Mouse (Mus musculus) cerebellum, adult (tissue): ENCODE measurements around the gene Tfip11.
A peak's percentile ranks its signal among the peaks of the same experiment; 100 is the strongest.
"Not testable (repeated sequence)": the region's sequence is repeated elsewhere in the genome, so short reads cannot be mapped to it uniquely, and the experiment has no call there.

Experiments used
- ATAC-seq: cut with Nextera tagmentation; 2 replicates; pipeline ENCODE4 v1.9.2; 2017; ENCODE audit warnings: mild to moderate bottlenecking, moderate library complexity, mixed read lengths; ENCODE audit not compliant: insufficient number of reproducible peaks, low FRiP score, low TSS enrichment

The Tfip11 gene

GRCm38 (mm10) chr5:112319343-112319742 is 6.8 kb upstream of the Tfip11 start:
- not testable (repeated sequence) for ATAC-seq

GRCm38 (mm10) chr5:112320379-112320778 is 5.8 kb upstream of the Tfip11 start:
- ATAC-seq = no peak

- peak; percentile 52 for ATAC-seq
Measured at GRCm38 (mm10) chr5:112320936-112321335, 5.2 kb upstream of the Tfip11 start.

GRCm38 (mm10) chr5:112321376-112321775 is 4.8 kb upstream of the Tfip11 start:
- ATAC-seq = no peak

GRCm38 (mm10) chr5:112323246-112323645 is 2.9 kb upstream of the Tfip11 start:
- no peak for ATAC-seq

GRCm38 (mm10) chr5:112324637-112325545 is 1.3 kb upstream of the Tfip11 start:
- ATAC-seq = no peak

- no peak for ATAC-seq
Measured at GRCm38 (mm10) chr5:112326446-112327009, 370 bp downstream of the Tfip11 start.

GRCm38 (mm10) chr5:112327854-112328253 is 1.7 kb downstream of the Tfip11 start:
- ATAC-seq = no peak

- ATAC-seq = no peak
Measured at GRCm38 (mm10) chr5:112329805-112330564, 3.8 kb downstream of the Tfip11 start.

- ATAC-seq = no peak
Measured at GRCm38 (mm10) chr5:112335473-112335872, 9.3 kb downstream of the Tfip11 start.

GRCm38 (mm10) chr5:112337004-112337403 is 10.8 kb downstream of the Tfip11 start:
- ATAC-seq = no peak

GRCm38 (mm10) chr5:112339215-112339614 is 13.1 kb downstream of the Tfip11 start:
- no peak for ATAC-seq

GRCm38 (mm10) chr5:112342463-112343204 is 16.5 kb downstream of the Tfip11 start, which contains the start of the genes Srrd and Hps4:
Gene Srrd (minus strand): TSS chr5:112343040.
Gene Hps4 (plus strand): TSS chr5:112343083.
- peak; percentile 51; the same call in 1 of the 2 replicates for ATAC-seq

- peak; percentile 45; the same call in 1 of the 2 replicates for ATAC-seq
Measured at GRCm38 (mm10) chr5:112343205-112343595, 17.0 kb downstream of the Tfip11 start.

- ATAC-seq = no peak
Measured at GRCm38 (mm10) chr5:112344092-112344960, 18.2 kb downstream of the Tfip11 start.

- no peak for ATAC-seq
Measured at GRCm38 (mm10) chr5:112346211-112346965, 20.2 kb downstream of the Tfip11 start.

- no peak for ATAC-seq
Measured at GRCm38 (mm10) chr5:112349169-112349568, 23.0 kb downstream of the Tfip11 start.

- no peak for ATAC-seq
Measured at GRCm38 (mm10) chr5:112355493-112355892, 29.3 kb downstream of the Tfip11 start.
